Mouse (Mus musculus) heart, embryonic 16.5 days (tissue): ENCODE measurements around the gene Tecta. TPM values are rescaled to one million over a fixed set of nuclear protein-coding genes. Genes with fewer than 3 reads are reported as not detected.

Experiments used
- ATAC-seq: fragments of 200-750 bp; cut with Nextera tagmentation; replicated peaks from 2 replicates; pipeline ENCODE4 v1.8.0; 2017; ENCODE audit warnings: moderate number of reproducible peaks; ENCODE audit not compliant: insufficient read depth, low FRiP score; ENCODE audit errors: extremely low read depth
- H3K27ac ChIP-seq: fragments of 300-500 bp; sonication (generic); 2 replicates; pipeline ENCODE4 v1.5.1; 2014; ENCODE audit warnings: mild to moderate bottlenecking, low read length, control low read depth, moderate library complexity
- H3K27me3 ChIP-seq: fragments of 300-500 bp; sonication (generic); 2 replicates; pipeline ENCODE4 v1.6.1; 2014; ENCODE audit warnings: low read length, mixed read lengths; ENCODE audit not compliant: control insufficient read depth, insufficient read depth
- H3K36me3 ChIP-seq: fragments of 300-500 bp; sonication (generic); 2 replicates; pipeline ENCODE4 v1.6.1; 2014; ENCODE audit not compliant: control insufficient read depth, insufficient read depth
- H3K4me1 ChIP-seq: fragments of 300-500 bp; sonication (generic); 2 replicates; pipeline ENCODE4 v1.6.1; 2014; ENCODE audit warnings: low read length, mixed read lengths; ENCODE audit not compliant: control insufficient read depth, insufficient read depth
- H3K4me2 ChIP-seq: fragments of 300-500 bp; sonication (generic); 2 replicates; pipeline ENCODE4 v1.6.1; 2014; ENCODE audit warnings: low read depth, mild to moderate bottlenecking, control low read depth, low read length
- H3K4me3 ChIP-seq: fragments of 300-500 bp; sonication (generic); 2 replicates; pipeline ENCODE4 v1.5.1; 2014; ENCODE audit warnings: mild to moderate bottlenecking, control low read depth, low read length
- H3K9ac ChIP-seq: fragments of 300-500 bp; sonication (generic); 2 replicates; pipeline ENCODE4 v1.6.1; 2014; ENCODE audit warnings: low read length, control low read depth
- H3K9me3 ChIP-seq: fragments of 300-500 bp; sonication (generic); replicated peaks from 2 replicates; pipeline ENCODE4 v1.6.1; 2016; ENCODE audit warnings: low read length; ENCODE audit not compliant: control insufficient read depth
- WGBS: fragments of 180-500 bp; shearing (Covaris S2); extraction: QIAGEN DNeasy Blood & Tissue Kit; methylation state at CpG from one replicate; pipeline ENCODE4 v1.1.7; 2014; 5-methylcytosine and 5-hydroxymethylcytosine counted together
- polyA plus RNA-seq: library from polyadenylated mRNA; unstranded; fragments of >200 nt; fragmentation: Nextera tagmentation; extraction: Ambion mirVana; gene quantifications from 2 replicates; pipeline ENCODE4 v1.2.1, GENCODE M21; 2015

Gene Tecta
- polyA plus RNA-seq, 1 experiment from 2014 or later = 0.01 TPM

DNA sequence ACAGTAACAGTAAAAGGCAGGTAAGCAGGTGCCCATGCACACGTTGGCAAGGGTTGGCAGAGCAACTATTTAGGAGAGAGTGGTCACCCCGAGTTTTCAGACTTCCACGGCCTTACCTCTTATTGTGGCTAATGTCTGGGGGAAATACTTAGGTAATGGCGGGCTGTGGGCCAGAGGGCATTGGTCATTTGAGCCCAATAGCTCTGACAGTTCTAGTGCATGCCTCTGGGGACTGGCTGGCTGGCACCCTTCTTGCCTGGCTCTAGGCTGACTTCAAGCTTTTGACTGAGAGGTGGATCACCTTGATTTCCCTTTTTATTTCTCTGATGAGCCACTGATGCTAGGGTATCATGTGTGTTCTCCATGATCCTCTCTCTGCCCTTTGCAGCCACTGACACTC is 21.7 kb downstream of the Tecta start:
- Histone ChIP-seq H3K9ac (no peak overlapping the region), H3K4me2 (no peak overlapping the region), H3K27me3 (no peaks in the 10 kb centered on the region; the same call in none of the 2 replicates), H3K4me3 (no peak overlapping the region), H3K27ac (no peak overlapping the region), H3K4me1 (no peaks in the 10 kb centered on the region), H3K9me3 (peaks cover 3% of the 10 kb centered on the region), H3K36me3 (no peaks in the 10 kb centered on the region)
- ATAC-seq = no peak
- WGBS = 82% methylated on average over 4 of the region's 4 CpGs

DNA sequence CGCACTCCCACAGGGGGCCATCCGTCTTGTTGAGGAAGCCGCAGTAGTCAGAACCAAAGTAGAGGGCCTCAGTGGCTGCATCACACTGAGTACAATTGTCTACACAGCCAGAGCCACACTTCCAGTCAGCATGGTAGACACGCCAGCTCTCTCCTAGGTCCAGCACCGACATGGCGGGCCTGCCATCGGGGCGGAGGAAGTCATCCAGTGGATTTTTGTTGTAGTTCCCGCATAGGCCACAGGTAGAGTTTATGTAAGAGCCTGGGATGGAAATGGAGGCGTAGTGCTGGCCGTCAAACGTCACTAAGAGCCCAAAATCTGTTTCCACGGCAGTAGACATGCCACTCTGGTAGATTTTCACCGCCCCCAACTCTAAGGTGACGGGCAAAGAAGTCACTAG is 22.1 kb downstream of the Tecta start:
- Histone ChIP-seq H3K27me3 (no peaks in the 10 kb centered on the region; the same call in 1 of the 2 replicates), H3K4me3 (no peak overlapping the region), H3K4me1 (no peaks in the 10 kb centered on the region), H3K9me3 (peaks cover 3% of the 10 kb centered on the region), H3K4me2 (no peak overlapping the region), H3K27ac (no peak overlapping the region), H3K9ac (no peak overlapping the region), H3K36me3 (no peaks in the 10 kb centered on the region)
- WGBS = 91% methylated on average over 15 of the region's 15 CpGs
- ATAC-seq = no peak

DNA sequence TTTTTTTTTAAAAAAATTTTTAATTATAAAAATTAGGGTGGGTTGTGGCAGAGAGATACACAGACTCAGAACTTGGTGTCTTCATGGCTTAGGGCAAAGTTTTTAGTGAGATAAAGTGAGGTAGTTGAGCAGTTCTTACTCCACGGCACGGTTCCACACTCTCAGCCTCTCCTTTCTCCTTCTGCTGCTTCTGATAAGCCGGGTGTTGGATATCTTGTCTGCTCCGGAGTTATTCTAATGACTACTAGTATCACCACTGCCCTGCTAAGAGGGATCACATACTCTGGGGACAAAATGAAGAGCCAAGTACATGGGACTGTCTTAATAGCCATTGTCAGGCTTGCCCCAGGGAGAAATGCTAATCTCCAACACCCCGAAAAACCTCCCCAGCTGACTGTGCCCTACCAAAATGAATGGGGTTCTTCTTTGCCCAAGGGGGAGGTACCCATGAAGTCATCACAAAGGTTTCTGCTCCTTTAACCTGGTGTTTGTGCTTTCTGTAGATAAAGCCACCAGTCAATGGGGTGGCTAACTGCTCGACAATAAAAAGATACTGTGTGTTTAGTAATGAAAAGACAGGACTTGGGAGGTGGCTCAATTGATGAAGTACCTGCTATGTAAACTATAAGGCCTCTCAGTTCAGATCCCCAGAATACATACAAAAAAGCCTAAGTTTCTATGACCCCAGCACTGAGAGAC is 27.9 kb downstream of the Tecta start:
- Histone ChIP-seq H3K36me3 (no peaks in the 10 kb centered on the region), H3K27ac (no peak overlapping the region), H3K27me3 (no peaks in the 10 kb centered on the region; the same call in none of the 2 replicates), H3K4me3 (no peak overlapping the region), H3K4me2 (no peak overlapping the region), H3K9ac (no peak overlapping the region), H3K4me1 (no peaks in the 10 kb centered on the region), H3K9me3 (no peaks in the 10 kb centered on the region)
- ATAC-seq = no peak
- WGBS = 48% methylated on average over 6 of the region's 6 CpGs

DNA sequence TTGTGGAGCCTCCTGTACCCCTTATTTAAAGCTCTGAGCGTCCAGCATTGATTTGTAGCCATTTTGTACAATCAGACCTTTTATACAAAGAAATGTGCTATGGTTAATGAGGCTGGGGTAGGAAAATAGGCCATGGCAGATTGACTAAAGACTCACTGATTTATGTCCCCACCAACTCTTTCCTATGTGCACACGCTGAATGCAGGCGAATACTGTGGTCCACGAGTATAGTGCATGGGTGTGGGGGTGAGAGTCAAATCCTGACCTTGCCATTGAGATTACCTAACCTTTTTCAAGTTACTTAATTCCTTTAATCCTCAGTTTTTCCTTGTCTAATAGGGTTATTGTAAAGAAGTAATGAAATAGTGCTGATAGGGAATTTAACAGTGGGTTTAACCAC is 42.1 kb downstream of the Tecta start:
- H3K9ac ChIP-seq = no peak overlapping the region
- H3K9me3 ChIP-seq = no peaks in the 10 kb centered on the region
- H3K4me2 ChIP-seq = no peak overlapping the region
- H3K36me3 ChIP-seq = no peaks in the 10 kb centered on the region
- H3K4me1 ChIP-seq = no peaks in the 10 kb centered on the region
- no peak overlapping the region for H3K4me3 ChIP-seq
- no peaks in the 10 kb centered on the region for H3K27me3 ChIP-seq
- no peak for ATAC-seq
- no peak overlapping the region for H3K27ac ChIP-seq
- WGBS = 85% methylated on average over 4 of the region's 4 CpGs

DNA sequence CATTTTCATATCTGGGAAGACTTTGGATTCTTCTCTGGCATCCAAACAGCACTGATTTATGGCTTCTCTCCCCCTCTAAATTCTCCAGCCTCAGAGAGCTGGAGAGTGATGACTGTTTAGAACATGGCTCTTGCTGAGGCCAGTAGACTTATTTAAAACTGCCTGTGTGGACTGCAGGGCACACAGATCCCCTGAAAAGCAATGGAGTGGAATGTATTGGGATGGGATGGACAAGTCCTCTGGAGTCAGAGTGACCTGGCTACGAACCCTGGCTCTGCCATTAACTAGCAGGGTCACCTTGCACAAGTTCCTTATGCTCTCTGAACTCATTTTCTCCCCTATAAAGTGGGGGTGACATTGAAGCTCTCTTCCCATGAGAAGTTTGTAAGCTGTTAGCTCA is 44.9 kb downstream of the Tecta start:
- no peaks in the 10 kb centered on the region for H3K9me3 ChIP-seq
- H3K4me2 ChIP-seq = no peak overlapping the region
- no peaks in the 10 kb centered on the region for H3K27me3 ChIP-seq
- no peaks in the 10 kb centered on the region for H3K36me3 ChIP-seq
- H3K4me1 ChIP-seq = no peaks in the 10 kb centered on the region
- no peak overlapping the region for H3K4me3 ChIP-seq
- 75% methylated on average over 1 of the region's 1 CpGs for WGBS
- ATAC-seq = no peak
- H3K9ac ChIP-seq = no peak overlapping the region
- no peak overlapping the region for H3K27ac ChIP-seq

DNA sequence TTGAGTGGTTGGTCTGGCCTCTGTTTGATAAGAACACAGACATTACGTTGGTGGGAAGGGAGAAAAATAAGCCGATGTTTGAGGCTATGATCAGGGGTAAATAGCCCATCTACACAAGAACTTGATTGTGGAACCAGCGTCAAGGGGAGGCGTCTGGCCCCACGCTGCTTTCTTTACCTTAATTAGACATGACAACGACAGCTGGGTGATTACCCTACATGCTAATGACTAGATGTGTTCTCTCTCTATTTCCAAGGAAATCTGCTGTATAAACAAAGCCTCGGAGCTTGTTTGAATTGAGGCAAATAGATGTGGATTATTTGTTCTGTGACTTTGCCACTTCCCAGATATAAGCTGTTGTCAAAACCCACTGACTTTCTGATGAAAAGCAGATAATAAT is 49.9 kb downstream of the Tecta start:
- Histone ChIP-seq H3K27ac (no peak overlapping the region), H3K4me2 (no peak overlapping the region), H3K27me3 (no peaks in the 10 kb centered on the region), H3K4me1 (no peaks in the 10 kb centered on the region), H3K4me3 (no peak overlapping the region), H3K9me3 (no peaks in the 10 kb centered on the region), H3K36me3 (no peaks in the 10 kb centered on the region), H3K9ac (no peak overlapping the region)
- 43% methylated on average over 7 of the region's 7 CpGs for WGBS
- no peak for ATAC-seq

DNA sequence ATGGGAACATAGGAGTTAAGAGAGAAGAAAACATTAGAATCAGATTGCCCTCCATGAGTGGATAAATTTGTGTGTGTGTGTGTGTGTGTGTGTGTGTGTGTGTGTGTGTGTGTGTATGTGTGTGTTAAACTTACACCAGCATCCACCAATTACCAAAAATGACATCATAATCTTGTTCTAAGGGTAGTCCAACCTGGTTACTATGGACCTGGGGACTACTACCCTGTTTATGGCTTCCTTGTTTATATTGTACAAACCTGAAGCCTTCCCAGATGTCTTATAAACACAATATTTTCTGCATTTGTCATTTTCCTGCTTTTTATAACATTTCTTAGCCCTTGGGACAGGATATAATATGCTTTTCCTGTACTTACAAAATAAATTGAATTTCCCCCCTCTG is 53.4 kb downstream of the Tecta start:
- H3K36me3 ChIP-seq = no peaks in the 10 kb centered on the region
- H3K9ac ChIP-seq = no peak overlapping the region
- H3K4me3 ChIP-seq = no peak overlapping the region
- H3K4me2 ChIP-seq = no peak overlapping the region
- H3K4me1 ChIP-seq = no peaks in the 10 kb centered on the region
- no peaks in the 10 kb centered on the region for H3K27me3 ChIP-seq
- H3K27ac ChIP-seq = no peak overlapping the region
- no peaks in the 10 kb centered on the region for H3K9me3 ChIP-seq
- ATAC-seq = no peak

DNA sequence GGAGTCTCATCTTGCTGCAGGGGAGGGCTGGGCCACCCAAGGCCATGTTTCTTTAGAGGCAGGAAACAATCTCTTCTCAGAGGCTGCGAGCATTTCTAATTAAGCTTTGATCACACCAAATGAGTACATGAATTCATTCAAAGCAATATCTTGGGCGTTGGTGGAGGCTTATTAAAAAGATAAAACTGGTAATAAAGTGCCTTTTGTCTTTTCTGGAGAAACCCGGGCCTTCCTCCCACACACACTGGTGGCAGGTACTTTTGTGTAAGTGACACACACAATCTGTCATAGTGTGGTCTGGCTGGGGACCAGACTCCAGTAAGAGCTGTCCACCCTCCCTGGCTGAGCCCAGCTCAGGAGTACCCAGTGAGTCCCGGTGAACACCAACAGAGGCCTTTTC is 60.6 kb downstream of the Tecta start:
- no peaks in the 10 kb centered on the region for H3K36me3 ChIP-seq
- WGBS = 58% methylated on average over 4 of the region's 4 CpGs
- no peak overlapping the region for H3K9ac ChIP-seq
- peaks cover 5% of the 10 kb centered on the region; the same call in 1 of the 2 replicates for H3K4me1 ChIP-seq
- no peak overlapping the region for H3K4me3 ChIP-seq
- ATAC-seq = no peak
- H3K4me2 ChIP-seq = no peak overlapping the region
- no peaks in the 10 kb centered on the region for H3K9me3 ChIP-seq
- H3K27ac ChIP-seq = no peak overlapping the region
- H3K27me3 ChIP-seq = no peaks in the 10 kb centered on the region

DNA sequence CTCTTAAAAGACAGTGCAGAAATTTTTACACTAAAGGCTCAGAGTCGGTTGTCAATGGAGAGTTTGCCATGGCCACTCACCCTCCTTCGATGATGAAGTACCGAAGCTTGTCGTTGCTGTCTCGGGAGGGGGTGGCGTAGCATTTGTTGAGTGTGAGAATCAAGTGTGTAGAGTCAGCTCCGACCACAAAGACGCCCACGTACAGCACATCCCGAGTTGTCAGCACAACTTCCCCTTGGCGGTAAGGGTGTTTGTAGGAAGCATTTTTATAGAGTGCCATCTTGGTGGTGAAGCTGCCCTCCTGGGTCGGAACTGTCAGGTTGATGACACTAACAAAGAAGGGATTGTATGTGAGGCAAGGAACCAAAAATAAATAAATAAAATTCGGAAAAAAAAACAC is 62.7 kb downstream of the Tecta start:
- H3K4me2 ChIP-seq = no peak overlapping the region
- ATAC-seq = no peak
- H3K27ac ChIP-seq = no peak overlapping the region
- no peak overlapping the region for H3K4me3 ChIP-seq
- no peaks in the 10 kb centered on the region for H3K27me3 ChIP-seq
- H3K9me3 ChIP-seq = no peaks in the 10 kb centered on the region
- WGBS = 69% methylated on average over 13 of the region's 13 CpGs
- peaks cover 5% of the 10 kb centered on the region; the same call in 1 of the 2 replicates for H3K4me1 ChIP-seq
- no peak overlapping the region for H3K9ac ChIP-seq
- H3K36me3 ChIP-seq = no peaks in the 10 kb centered on the region
